Mouse (Mus musculus) frontal cortex, adult (tissue): ENCODE results near the gene Dennd2d.

ENCODE experiments used
- ATAC-seq: cut with Nextera tagmentation; 2 replicates; pipeline ENCODE4 v1.9.2; 2017; ENCODE audit warnings: mild to moderate bottlenecking, moderate library complexity, mixed read lengths; ENCODE audit not compliant: low TSS enrichment

Dennd2d gene

GRCm38 (mm10) chr3:106496045-106496721 is 14.0 kb downstream of the Dennd2d start:
- ATAC-seq, result peak; percentile 92

DNA sequence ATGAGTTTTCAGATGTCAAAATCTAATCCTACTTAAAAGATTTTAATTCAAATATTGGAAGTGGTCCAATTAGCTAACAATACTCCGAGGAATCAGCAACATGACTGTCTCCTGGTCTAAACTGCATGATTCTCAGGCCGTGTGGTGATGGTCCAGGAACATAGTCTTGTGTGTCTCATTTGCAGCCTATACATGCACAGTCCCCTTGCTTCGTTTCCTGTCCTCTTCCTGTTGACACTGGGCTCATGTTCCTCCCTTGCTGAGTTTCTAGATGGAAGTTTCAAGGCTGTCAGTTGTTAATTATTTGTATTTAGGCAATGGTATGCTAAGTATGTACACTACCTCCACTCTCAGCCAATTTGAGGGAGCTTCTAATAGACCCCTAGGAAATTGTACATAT is 14.8 kb downstream of the Dennd2d start:
- no peak for ATAC-seq

GRCm38 (mm10) chr3:106500510-106500909 is 18.3 kb downstream of the Dennd2d start:
- no peak for ATAC-seq

- ATAC-seq, result no peak
Observed at GRCm38 (mm10) chr3:106502892-106503291, 20.7 kb downstream of the Dennd2d start.

DNA sequence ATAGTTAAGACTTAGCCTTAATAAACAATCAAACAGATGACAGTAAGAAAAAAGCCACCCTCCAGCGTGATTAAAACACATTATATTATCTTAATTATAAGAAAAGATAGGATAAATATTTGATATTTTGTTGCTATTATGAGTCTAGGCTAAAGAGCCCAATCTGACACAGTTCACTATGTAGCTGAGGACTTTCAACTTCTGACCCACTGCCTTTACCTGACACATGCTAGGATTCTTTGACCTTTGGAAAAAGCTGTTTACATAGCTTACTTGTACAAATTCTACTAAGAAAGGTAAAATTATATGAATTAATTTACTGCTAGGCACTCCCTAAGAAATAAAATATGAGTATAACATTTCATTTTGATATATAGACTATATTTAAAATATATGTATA is 28.5 kb downstream of the Dennd2d start:
- no peak for ATAC-seq

GRCm38 (mm10) chr3:106515016-106515415 is 32.8 kb downstream of the Dennd2d start:
- ATAC-seq, result no peak

DNA sequence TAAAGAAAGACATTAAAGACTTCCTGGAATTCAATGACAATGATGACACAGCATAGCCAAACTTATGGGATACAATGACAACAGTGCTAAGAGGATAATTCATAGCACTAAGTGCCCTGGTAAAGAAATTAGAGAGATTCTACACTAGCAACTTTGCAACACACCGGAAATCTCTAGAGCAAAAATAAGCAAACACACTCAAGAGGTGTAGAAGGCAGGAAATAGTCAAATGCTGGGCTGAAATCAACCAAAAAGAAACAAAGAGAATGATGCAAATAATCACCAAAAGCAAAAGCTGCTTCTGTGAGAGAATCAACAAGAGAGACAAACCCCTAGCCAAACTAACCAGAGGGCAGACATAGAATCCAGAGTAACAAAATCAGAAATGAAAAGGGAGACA is 40.5 kb downstream of the Dennd2d start:
- no peak for ATAC-seq

GRCm38 (mm10) chr3:106526411-106526810 is 44.2 kb downstream of the Dennd2d start:
- ATAC-seq, result no peak

GRCm38 (mm10) chr3:106528032-106528431 is 45.8 kb downstream of the Dennd2d start:
- ATAC-seq, result no peak

GRCm38 (mm10) chr3:106533277-106533676 is 51.1 kb downstream of the Dennd2d start:
- no peak for ATAC-seq

- ATAC-seq, result no peak
Observed at GRCm38 (mm10) chr3:106544721-106545316, 62.6 kb downstream of the Dennd2d start.

DNA sequence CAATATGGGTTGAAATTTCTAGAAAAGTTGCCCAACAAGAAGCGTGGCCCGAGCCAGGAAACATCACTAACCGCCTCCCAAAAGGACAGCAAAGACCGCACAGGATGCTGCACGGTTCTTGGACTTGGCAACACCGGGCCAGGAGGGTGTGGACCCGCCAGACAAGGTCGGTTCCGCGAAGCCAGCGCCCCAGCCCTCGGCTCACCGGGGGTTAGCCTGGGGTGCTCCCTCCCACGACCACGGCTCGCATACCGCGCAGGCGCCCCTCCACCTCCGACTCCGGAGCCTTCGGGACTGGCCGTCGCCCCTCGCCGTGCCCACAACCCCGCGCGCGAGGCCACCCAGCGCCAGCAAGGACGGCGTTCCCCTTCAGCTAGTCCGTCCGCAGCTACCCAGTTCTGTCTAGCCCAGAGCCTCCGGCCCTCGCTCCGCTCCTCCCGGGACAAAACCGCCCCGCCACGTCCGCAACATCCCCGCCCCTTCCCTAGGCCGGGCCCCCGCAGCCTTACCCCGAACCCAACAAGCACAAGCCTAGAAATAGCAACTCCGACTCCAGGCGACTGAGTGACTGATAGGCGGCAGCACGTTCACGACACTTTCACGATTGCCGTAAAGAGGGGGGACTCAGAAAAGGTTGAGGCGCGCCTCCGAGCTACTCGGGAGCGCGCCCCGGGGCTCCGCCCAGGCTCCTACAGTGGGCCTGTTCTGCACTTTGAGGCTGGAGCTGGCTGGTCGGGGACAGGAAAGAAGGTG is 65.1 kb downstream of the Dennd2d start, which contains the start of the genes Dram2 and Cept1:
Gene Dram2, plus strand, starts transcription at position 628 of the 753 bp plus-strand sequence.
Gene Cept1, minus strand, starts transcription at position 632 of the 753 bp plus-strand sequence.
- peak; percentile 94 for ATAC-seq

DNA sequence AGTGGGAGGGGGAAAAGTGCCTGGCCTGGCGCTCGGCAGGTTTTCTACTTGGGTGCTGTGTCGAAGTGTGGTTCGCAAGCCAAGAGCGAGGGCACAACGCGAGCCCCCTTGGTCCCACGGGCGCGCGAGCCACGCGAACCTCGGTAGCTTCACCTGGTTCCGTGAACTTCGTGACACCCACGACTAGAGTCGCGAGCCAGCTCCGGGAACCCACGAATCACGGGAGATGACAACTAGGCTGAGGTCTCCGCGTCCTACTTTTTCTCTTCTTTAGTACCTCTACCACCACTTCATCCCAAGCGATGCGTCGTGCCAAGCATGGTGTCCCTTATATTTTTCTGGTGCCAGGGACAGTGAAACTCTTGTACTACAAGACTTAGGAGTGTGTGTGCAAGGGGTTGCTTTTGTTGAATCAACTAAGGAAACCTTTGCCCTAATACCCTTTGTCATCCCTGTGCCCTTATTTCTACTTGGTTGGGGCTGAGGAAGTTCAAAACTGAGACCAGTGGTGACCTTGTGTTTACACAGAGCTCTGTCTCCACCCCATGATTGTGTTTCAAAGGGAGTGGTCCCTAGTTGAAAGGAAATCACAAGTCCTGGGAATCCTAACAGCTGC is 65.8 kb downstream of the Dennd2d start:
- ATAC-seq, result peak; percentile 38; the same call in 1 of the 2 replicates

GRCm38 (mm10) chr3:106548971-106549370 is 66.8 kb downstream of the Dennd2d start:
- no peak for ATAC-seq
